Mouse (Mus musculus) adrenal gland, postnatal 4 days (tissue): ENCODE measurements around the gene Zkscan3. TPM values are rescaled to one million over a fixed set of nuclear protein-coding genes. Genes with fewer than 3 reads are reported as not detected.

Experiments used
- DNase-seq, 2 experiments: peaks; one replicate each; pipeline ENCODE4 v3.0.0; 2021 to 2022; ENCODE audit warnings: low spot score in 2 of 2, mixed read lengths in 2 of 2
- long read RNA-seq, 2 experiments: library from polyadenylated mRNA; stranded (forward); transcript quantifications; one replicate each; pipeline ENCODE4 v2.0.0; 2021
- total RNA-seq, 2 experiments: library from RNA; stranded (reverse); gene quantifications; 2 replicates each; pipeline ENCODE4 v1.2.3; 2021

The Zkscan3 gene
- total RNA-seq: 10 to 100 TPM; 67.9 to 68.8 TPM
- long read RNA-seq, experiment 1, transcript Zkscan3-201 (6 exons, 2,561 nt): major isoform, 10 of 32 reads
- long read RNA-seq, experiment 1, transcript Zkscan3-203 (6 exons, 2,600 nt): minor isoform, 8 of 32 reads
- long read RNA-seq, experiment 1, partial matches to known transcripts: 6 of 32 reads
- long read RNA-seq, experiment 1, other reads (novel, unspliced or antisense): 8 of 32 reads
- long read RNA-seq, experiment 2, transcript Zkscan3-203 (6 exons, 2,600 nt): minor isoform, 22 of 79 reads
- long read RNA-seq, experiment 2, transcript Zkscan3-201 (6 exons, 2,561 nt): major isoform, 35 of 79 reads
- long read RNA-seq, experiment 2, partial matches to known transcripts: 2 of 79 reads
- long read RNA-seq, experiment 2, other reads (novel, unspliced or antisense): 20 of 79 reads

GRCm38 (mm10) chr13:21402287-21402846 is at the start of gene Zkscan3:
Gene Zkscan3, minus strand, starts transcription at chr13:21402755.
- peak; percentile 59 to 69 for DNase-seq

- DNase-seq: no peak
Observed at GRCm38 (mm10) chr13:21447856-21448614, 45.5 kb upstream of the Zkscan3 start.

GRCm38 (mm10) chr13:21446796-21447195 is 44.2 kb upstream of the Zkscan3 start:
- no peak for DNase-seq

GRCm38 (mm10) chr13:21441207-21441572 is 38.6 kb upstream of the Zkscan3 start:
- no peak for DNase-seq

- DNase-seq: peak; percentile 45 to 49
Observed at GRCm38 (mm10) chr13:21440503-21441206, 38.1 kb upstream of the Zkscan3 start, which contains the start of gene Pgbd1. Gene Pgbd1, minus strand, starts transcription at chr13:21441058.

DNA sequence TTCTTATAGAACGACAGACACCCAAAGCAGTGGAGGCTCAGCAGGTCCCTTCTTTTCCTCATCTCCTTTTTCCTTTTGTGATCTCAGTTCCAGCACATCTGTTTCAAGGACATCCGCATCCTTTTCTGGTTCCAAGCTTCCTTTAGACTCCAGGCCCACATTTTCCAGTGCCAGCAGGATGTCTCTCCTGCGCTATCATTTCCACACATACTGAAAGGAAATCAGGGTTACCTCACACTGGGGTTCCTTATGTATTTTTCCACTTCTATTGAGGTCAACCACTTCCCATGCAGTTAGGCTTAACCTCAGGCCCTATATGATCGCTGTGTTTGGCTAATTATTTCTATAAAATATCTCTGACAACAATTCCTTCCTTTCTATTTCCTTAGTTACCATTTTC is 32.9 kb upstream of the Zkscan3 start:
- no peak for DNase-seq

- no peak for DNase-seq
Observed at GRCm38 (mm10) chr13:21427631-21428030, 25.1 kb upstream of the Zkscan3 start.

DNA sequence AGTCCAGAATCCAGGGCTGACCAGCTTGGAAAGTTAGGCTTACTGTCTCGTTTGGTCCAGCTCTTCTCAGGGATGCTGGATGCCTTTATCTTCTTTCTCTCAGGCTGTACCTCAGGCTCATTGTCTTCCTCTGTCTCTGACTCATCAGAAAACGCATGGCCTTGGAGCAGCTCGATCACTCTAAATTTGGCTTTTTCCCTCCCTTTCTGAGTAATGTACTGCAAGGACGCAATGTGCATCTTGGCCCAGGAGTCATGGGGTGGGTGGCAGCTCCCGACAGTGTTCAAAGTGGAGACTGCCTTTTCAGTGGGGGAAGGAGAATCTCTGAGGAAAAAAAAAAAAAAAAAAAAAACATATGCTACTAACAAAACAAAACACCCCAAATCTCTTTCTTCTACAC is 20.7 kb upstream of the Zkscan3 start:
- DNase-seq: peak in 1 of 2 experiments; percentile 16

DNA sequence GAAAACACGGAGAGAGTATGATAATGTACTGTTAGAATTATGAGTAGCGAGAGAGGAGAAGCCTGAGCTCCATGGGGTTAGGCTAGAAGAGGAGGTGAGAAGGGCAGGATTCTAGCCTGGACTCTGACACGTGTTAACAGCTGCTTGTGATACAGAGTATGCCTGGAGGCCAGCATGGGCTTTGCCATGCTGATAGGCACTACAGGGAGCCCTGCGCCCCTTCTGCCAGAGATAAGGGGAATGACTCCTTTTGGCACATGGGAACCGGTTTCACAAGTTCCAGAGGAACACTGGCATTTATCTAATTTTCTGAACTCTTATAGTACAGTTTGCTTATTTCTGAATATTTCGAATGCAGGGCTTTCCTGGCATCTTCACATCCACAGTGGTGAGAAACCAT is 16.3 kb upstream of the Zkscan3 start:
- DNase-seq: no peak

GRCm38 (mm10) chr13:21417298-21418010 is 14.9 kb upstream of the Zkscan3 start:
- DNase-seq: no peak

DNA sequence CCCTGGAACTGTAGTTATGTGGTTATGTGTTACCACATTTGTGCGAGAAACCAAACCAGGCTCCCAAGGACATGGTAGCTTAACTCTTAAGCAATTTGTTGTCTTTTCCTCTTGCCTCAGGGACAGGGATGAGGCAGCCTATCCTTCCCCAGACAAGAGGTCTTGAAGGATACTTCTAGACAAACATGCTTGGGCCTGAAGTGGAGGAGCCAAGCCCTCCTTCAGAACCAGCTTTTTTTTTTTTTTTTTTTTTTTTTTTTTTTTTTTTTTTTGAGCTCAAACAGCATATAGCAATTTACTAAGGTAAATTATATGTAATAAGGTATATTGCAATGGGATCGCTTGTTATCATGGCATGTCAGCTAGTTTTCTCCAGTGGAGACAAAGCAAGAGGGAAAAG is 13.2 kb upstream of the Zkscan3 start:
- no peak for DNase-seq

DNA sequence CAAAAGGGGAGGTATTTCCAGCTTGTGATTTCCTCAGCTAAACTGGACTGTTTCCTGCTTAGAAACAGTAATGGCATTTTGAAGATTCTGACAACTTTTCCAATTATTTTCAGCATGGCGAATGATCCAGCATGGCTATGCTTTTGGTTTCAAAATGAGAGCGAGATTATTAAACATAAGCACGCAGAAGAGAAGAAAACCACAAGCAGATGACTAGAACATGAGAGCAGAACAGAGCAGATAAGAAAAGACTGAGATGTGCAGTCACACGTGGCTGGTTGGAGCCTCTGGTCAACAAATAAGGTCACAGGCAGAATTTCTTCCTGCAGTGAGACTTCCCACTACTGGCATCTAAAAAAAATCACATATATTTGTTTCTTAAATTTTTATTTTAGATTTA is 12.7 kb upstream of the Zkscan3 start:
- DNase-seq: no peak

DNA sequence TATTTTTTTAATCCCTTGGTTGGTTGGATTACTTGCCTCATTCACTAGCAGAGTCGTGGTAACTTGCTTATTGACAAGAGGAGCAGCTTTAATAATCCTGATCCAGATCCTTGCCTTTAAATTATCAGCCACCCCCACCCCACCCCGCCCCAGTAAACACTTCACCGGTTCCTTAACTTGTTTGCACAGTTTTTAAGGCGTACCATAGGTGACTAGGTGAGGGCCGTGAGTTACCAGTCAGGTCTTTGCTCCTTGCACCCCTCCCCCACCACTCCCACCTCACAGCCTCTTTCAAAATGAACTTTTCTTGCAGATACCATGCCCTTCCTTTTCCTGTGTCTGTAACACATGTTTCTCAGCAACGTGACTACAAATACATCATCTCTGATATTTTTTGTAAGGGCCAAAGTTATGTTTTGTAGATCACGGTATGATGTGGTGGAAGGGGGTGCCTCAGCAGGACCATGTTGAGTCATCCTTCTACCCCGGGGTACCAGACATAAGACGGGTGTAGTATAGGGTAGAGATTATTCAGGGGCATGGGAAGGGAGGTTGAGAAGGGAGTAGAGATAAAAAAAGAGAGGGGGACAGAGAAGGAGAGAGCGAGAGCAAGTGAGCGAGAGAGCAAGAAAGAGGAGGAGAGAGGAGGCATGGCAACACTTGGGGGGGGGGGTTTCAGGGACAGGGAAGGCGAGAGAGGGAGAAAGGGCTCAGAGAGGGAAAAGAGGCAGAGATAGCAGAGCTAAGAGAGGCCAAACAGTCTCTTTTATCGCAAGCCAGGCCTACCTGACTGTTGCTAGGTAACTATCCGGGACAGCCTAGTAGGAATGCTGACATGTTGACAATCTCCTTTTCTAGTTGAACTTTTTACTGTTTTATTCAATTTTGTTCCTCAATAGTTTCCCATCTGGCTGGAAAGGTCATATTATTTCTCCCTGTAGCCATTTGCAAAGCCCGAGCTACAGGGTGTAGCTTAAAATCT is 12.0 kb upstream of the Zkscan3 start:
- DNase-seq: no peak

DNA sequence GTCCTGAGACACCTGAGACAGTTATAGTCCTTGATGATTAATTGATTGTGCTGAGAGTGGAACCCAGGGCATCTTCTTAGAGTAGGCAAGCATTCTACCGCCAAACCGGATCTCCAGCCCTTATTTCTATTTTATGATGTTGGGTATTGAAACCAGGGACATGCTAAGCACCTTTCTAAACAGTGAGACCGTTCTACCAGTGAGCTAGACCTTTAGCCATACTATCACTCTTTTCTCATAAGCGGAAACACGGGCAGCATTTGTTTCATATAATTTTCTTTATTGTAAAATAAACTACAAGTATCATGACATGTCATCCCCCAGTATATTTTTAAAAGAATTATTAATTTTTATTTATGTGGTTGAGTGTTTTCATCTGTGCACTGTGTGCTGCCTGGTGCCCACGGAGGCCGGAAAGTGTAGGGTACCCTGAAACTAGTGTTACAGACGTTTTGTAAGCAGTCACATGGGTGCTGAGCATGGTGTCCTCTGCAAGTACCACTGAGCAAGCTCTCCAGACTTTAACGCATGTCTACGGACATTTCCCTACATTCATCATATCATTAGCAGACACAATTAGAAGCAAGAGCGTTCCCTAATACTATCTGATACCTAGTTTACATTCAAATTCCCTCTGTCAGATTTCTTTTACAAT is 6.4 kb upstream of the Zkscan3 start:
- DNase-seq: no peak

GRCm38 (mm10) chr13:21407969-21408804 is 5.6 kb upstream of the Zkscan3 start:
- DNase-seq: peak; percentile 21 to 61

- DNase-seq: no peak
Observed at GRCm38 (mm10) chr13:21407341-21407740, 4.8 kb upstream of the Zkscan3 start.

- no peak for DNase-seq
Observed at GRCm38 (mm10) chr13:21402848-21403247, 293 bp upstream of the Zkscan3 start.

DNA sequence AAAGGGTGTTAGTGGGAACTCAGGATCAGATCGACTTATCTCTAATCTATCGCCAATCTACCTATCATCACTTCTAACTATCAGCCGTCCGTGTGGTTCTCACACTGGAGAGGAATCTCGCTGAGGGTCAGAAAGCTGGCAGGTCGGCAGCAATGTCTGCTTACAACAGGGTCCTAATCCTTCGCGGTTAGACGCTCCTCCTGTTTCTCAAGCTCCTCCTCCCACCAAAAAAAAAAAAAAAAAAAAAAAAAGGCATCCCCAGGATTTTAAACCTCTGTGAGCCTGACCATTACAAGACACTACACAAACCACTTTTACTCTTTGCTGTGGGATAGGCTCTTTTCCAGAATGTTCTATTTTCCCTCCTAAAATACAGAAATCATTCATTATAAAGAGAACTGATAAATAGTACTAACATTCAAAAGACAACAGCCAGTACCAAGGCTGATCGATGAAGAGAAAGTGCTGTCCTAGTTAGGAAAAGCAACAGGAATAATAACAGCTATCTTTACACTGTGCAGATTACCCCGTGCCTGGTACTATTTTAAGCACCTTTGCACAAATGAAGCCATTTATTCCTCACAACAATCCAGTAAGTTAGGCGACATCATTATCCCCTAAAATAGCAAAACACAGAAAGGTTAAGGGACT is 794 bp downstream of the Zkscan3 start:
- no peak for DNase-seq
